Mouse (Mus musculus) telencephalon, adult 2 months (tissue): ENCODE measurements around the gene Jak2.
A peak's percentile ranks its signal among the peaks of the same experiment; 100 is the strongest.

Source experiments
- DNase-seq: peaks from one replicate; pipeline ENCODE4 v3.0.0-alpha.2; 2011; ENCODE audit warnings: low read depth, low spot score

Jak2 gene

GRCm38 (mm10) chr19:29252831-29253545 lies 1.4 kb downstream of the Jak2 start:
- no peak for DNase-seq

- peak; percentile 84 for DNase-seq
Measured at GRCm38 (mm10) chr19:29253728-29254127, 2.1 kb downstream of the Jak2 start.

- DNase-seq = no peak
Measured at GRCm38 (mm10) chr19:29254671-29255070, 3.0 kb downstream of the Jak2 start.

- DNase-seq = no peak
Measured at GRCm38 (mm10) chr19:29255327-29256027, 3.8 kb downstream of the Jak2 start.

GRCm38 (mm10) chr19:29261638-29262037 lies 10.0 kb downstream of the Jak2 start:
- DNase-seq = no peak

- no peak for DNase-seq
Measured at GRCm38 (mm10) chr19:29263492-29263891, 11.9 kb downstream of the Jak2 start.

GRCm38 (mm10) chr19:29265538-29265937 lies 13.9 kb downstream of the Jak2 start:
- no peak for DNase-seq

GRCm38 (mm10) chr19:29267075-29267868 lies 15.6 kb downstream of the Jak2 start:
- no peak for DNase-seq

GRCm38 (mm10) chr19:29268788-29269321 lies 17.2 kb downstream of the Jak2 start:
- no peak for DNase-seq

GRCm38 (mm10) chr19:29270226-29270625 lies 18.6 kb downstream of the Jak2 start:
- DNase-seq = no peak

- peak; percentile 76 for DNase-seq
Measured at GRCm38 (mm10) chr19:29271147-29271578, 19.5 kb downstream of the Jak2 start.

GRCm38 (mm10) chr19:29272011-29272809 lies 20.6 kb downstream of the Jak2 start:
- DNase-seq = no peak

- DNase-seq = no peak
Measured at GRCm38 (mm10) chr19:29276414-29276813, 24.8 kb downstream of the Jak2 start.

- DNase-seq = no peak
Measured at GRCm38 (mm10) chr19:29278944-29279587, 27.4 kb downstream of the Jak2 start.

GRCm38 (mm10) chr19:29285451-29285869 lies 33.8 kb downstream of the Jak2 start:
- no peak for DNase-seq

- no peak for DNase-seq
Measured at GRCm38 (mm10) chr19:29287863-29288262, 36.2 kb downstream of the Jak2 start.

- DNase-seq = no peak
Measured at GRCm38 (mm10) chr19:29291532-29291931, 39.9 kb downstream of the Jak2 start.

- DNase-seq = no peak
Measured at GRCm38 (mm10) chr19:29292546-29292945, 40.9 kb downstream of the Jak2 start.

- DNase-seq = no peak
Measured at GRCm38 (mm10) chr19:29294756-29295155, 43.1 kb downstream of the Jak2 start.

- DNase-seq = no peak
Measured at GRCm38 (mm10) chr19:29296166-29296565, 44.5 kb downstream of the Jak2 start.

GRCm38 (mm10) chr19:29297366-29297765 lies 45.7 kb downstream of the Jak2 start:
- DNase-seq = no peak
